Mouse (Mus musculus): ENCODE data around the gene Adsl.

The Adsl gene

GRCm38 (mm10) chr15:80936686-80937085 is 11.6 kb upstream of the Adsl start:
- in situ Hi-C loops (cut with MboI; ENCODE audit: low pct_unique_long_range_greater_than_20kb in 1 of 2, low sequenced_read_pairs in 2 of 2, unreplicated experiment in 1 of 2), result no loop called here

- in situ Hi-C loops (cut with MboI; ENCODE audit: low pct_unique_long_range_greater_than_20kb in 1 of 2, low sequenced_read_pairs in 2 of 2, unreplicated experiment in 1 of 2), result no loop called here
These were observed 9.7 kb upstream of the Adsl start for GRCm38 (mm10) chr15:80938615-80939014.

- in situ Hi-C loops (cut with MboI; ENCODE audit: low pct_unique_long_range_greater_than_20kb in 1 of 2, low sequenced_read_pairs in 2 of 2, unreplicated experiment in 1 of 2), result no loop called here
These were observed 8.9 kb upstream of the Adsl start for GRCm38 (mm10) chr15:80939401-80939800.

GRCm38 (mm10) chr15:80941468-80942040 is 6.7 kb upstream of the Adsl start:
- in situ Hi-C loops (cut with MboI; ENCODE audit: low pct_unique_long_range_greater_than_20kb in 1 of 2, low sequenced_read_pairs in 2 of 2, unreplicated experiment in 1 of 2), result no loop called here

GRCm38 (mm10) chr15:80945851-80946250 is 2.4 kb upstream of the Adsl start:
- in situ Hi-C loops (cut with MboI; ENCODE audit: low pct_unique_long_range_greater_than_20kb in 1 of 2, low sequenced_read_pairs in 2 of 2, unreplicated experiment in 1 of 2), result no loop called here

- in situ Hi-C loops (cut with MboI; ENCODE audit: low pct_unique_long_range_greater_than_20kb in 1 of 2, low sequenced_read_pairs in 2 of 2, unreplicated experiment in 1 of 2), result no loop called here
These were observed 1.1 kb downstream of the Adsl start for GRCm38 (mm10) chr15:80949431-80949830.

- in situ Hi-C loops (cut with MboI; ENCODE audit: low pct_unique_long_range_greater_than_20kb in 1 of 2, low sequenced_read_pairs in 2 of 2, unreplicated experiment in 1 of 2), result no loop called here
These were observed 1.8 kb downstream of the Adsl start for GRCm38 (mm10) chr15:80950055-80950454.

- in situ Hi-C loops (cut with MboI; ENCODE audit: low pct_unique_long_range_greater_than_20kb in 1 of 2, low sequenced_read_pairs in 2 of 2, unreplicated experiment in 1 of 2), result no loop called here
These were observed 5.7 kb downstream of the Adsl start for GRCm38 (mm10) chr15:80953971-80954370.

GRCm38 (mm10) chr15:80954861-80955260 is 6.6 kb downstream of the Adsl start:
- in situ Hi-C loops (cut with MboI; ENCODE audit: low pct_unique_long_range_greater_than_20kb in 1 of 2, low sequenced_read_pairs in 2 of 2, unreplicated experiment in 1 of 2), result no loop called here

GRCm38 (mm10) chr15:80955836-80956438 is 7.6 kb downstream of the Adsl start:
- in situ Hi-C loops (cut with MboI; ENCODE audit: low pct_unique_long_range_greater_than_20kb in 1 of 2, low sequenced_read_pairs in 2 of 2, unreplicated experiment in 1 of 2), result no loop called here

GRCm38 (mm10) chr15:80969371-80969770 is 21.1 kb downstream of the Adsl start:
- in situ Hi-C loops (cut with MboI; ENCODE audit: low pct_unique_long_range_greater_than_20kb in 1 of 2, low sequenced_read_pairs in 2 of 2, unreplicated experiment in 1 of 2), result no loop called here

GRCm38 (mm10) chr15:80974311-80974710 is 26.0 kb downstream of the Adsl start:
- in situ Hi-C loops (cut with MboI; ENCODE audit: low pct_unique_long_range_greater_than_20kb in 1 of 2, low sequenced_read_pairs in 2 of 2, unreplicated experiment in 1 of 2), result no loop called here

- in situ Hi-C loops (cut with MboI; ENCODE audit: low pct_unique_long_range_greater_than_20kb in 1 of 2, low sequenced_read_pairs in 2 of 2, unreplicated experiment in 1 of 2), result no loop called here
These were observed 27.4 kb downstream of the Adsl start for GRCm38 (mm10) chr15:80975666-80976065.

- in situ Hi-C loops (cut with MboI; ENCODE audit: low pct_unique_long_range_greater_than_20kb in 1 of 2, low sequenced_read_pairs in 2 of 2, unreplicated experiment in 1 of 2), result no loop called here
These were observed 29.5 kb downstream of the Adsl start, which contains the start of gene Sgsm3 for GRCm38 (mm10) chr15:80977620-80978334. TSS of gene Sgsm3 (plus strand) at chr15:80977765.

- in situ Hi-C loops (cut with MboI; ENCODE audit: low pct_unique_long_range_greater_than_20kb in 1 of 2, low sequenced_read_pairs in 2 of 2, unreplicated experiment in 1 of 2), result no loop called here
These were observed 31.3 kb downstream of the Adsl start for GRCm38 (mm10) chr15:80979611-80980010.

GRCm38 (mm10) chr15:80981176-80981575 is 32.9 kb downstream of the Adsl start:
- in situ Hi-C loops (cut with MboI; ENCODE audit: low pct_unique_long_range_greater_than_20kb in 1 of 2, low sequenced_read_pairs in 2 of 2, unreplicated experiment in 1 of 2), result no loop called here

GRCm38 (mm10) chr15:80983264-80983663 is 35.0 kb downstream of the Adsl start:
- in situ Hi-C loops (cut with MboI; ENCODE audit: low pct_unique_long_range_greater_than_20kb in 1 of 2, low sequenced_read_pairs in 2 of 2, unreplicated experiment in 1 of 2), result no loop called here

- in situ Hi-C loops (cut with MboI; ENCODE audit: low pct_unique_long_range_greater_than_20kb in 1 of 2, low sequenced_read_pairs in 2 of 2, unreplicated experiment in 1 of 2), result no loop called here
These were observed 40.0 kb downstream of the Adsl start for GRCm38 (mm10) chr15:80988331-80988730.

GRCm38 (mm10) chr15:80989712-80990111 is 41.4 kb downstream of the Adsl start:
- in situ Hi-C loops (cut with MboI; ENCODE audit: low pct_unique_long_range_greater_than_20kb in 1 of 2, low sequenced_read_pairs in 2 of 2, unreplicated experiment in 1 of 2), result no loop called here

- in situ Hi-C loops (cut with MboI; ENCODE audit: low pct_unique_long_range_greater_than_20kb in 1 of 2, low sequenced_read_pairs in 2 of 2, unreplicated experiment in 1 of 2), result no loop called here
These were observed 46.7 kb downstream of the Adsl start for GRCm38 (mm10) chr15:80994959-80995358.

Data from mouse embryonic stem cell (cell line).